Mouse (Mus musculus): ENCODE results near the gene Hist1h2ah. TPM values are rescaled to one million over a fixed set of nuclear protein-coding genes. Genes with fewer than 3 reads are reported as not detected.

Hist1h2ah gene
- polyA plus RNA-seq, 1 experiment from 2014 or later = not detected

GRCm38 (mm10) chr13:22001823-22002222 lies 33.5 kb downstream of the Hist1h2ah start:
- DNase-seq (ENCODE audit: low spot score) (no peak), ATAC-seq (ENCODE audit: low FRiP score, low TSS enrichment) (no peak)
- no peaks in the 10 kb centered on the region for H3K36me3 ChIP-seq (ENCODE audit: control insufficient read depth, insufficient read depth, low read length)
- no peak overlapping the region for H3K4me2 ChIP-seq (replicated peaks; ENCODE audit: low read depth)
- TF ChIP-seq CTCF (IDR thresholded peaks at IDR 0.05; ENCODE audit: low read depth) (no peak), EP300 (optimal IDR thresholded peaks at IDR 0.05) (no peak)
- no peak overlapping the region for H3K27ac ChIP-seq (replicated peaks)
- no peak overlapping the region for H3K4me3 ChIP-seq (ENCODE audit: low read depth, low read length)
- 0 out of 2 replicates have a peak, but pooled peaks cover 3% of the 10 kb centered on the region for H3K4me1 ChIP-seq (replicated peaks; ENCODE audit: control insufficient read depth, insufficient read depth)
- no peak overlapping the region for H3K9ac ChIP-seq (ENCODE audit: low read length)
- H3K27me3 ChIP-seq (ENCODE audit: control insufficient read depth, insufficient read depth, low read length) = peaks cover 14% of the 10 kb centered on the region; the same call in 1 of the 2 replicates
- H3K9me3 ChIP-seq (ENCODE audit: control insufficient read depth, low read length) = no peaks in the 10 kb centered on the region
- 19% methylated on average over 5 of the region's 5 CpGs for WGBS

- Histone ChIP-seq H3K36me3 (ENCODE audit: control insufficient read depth, insufficient read depth, low read length) (no peaks in the 10 kb centered on the region), H3K4me1 (replicated peaks; ENCODE audit: control insufficient read depth, insufficient read depth) (no peaks in the 10 kb centered on the region), H3K9me3 (ENCODE audit: control insufficient read depth, low read length) (no peaks in the 10 kb centered on the region), H3K27ac (replicated peaks) (no peak overlapping the region), H3K9ac (ENCODE audit: low read length) (no peak overlapping the region), H3K4me2 (replicated peaks; ENCODE audit: low read depth) (no peak overlapping the region), H3K27me3 (ENCODE audit: control insufficient read depth, insufficient read depth, low read length) (peaks cover 14% of the 10 kb centered on the region; the same call in 1 of the 2 replicates), H3K4me3 (ENCODE audit: low read depth, low read length) (no peak overlapping the region)
- no peak for TF ChIP-seq EP300 (optimal IDR thresholded peaks at IDR 0.05)
- no peak for TF ChIP-seq CTCF (IDR thresholded peaks at IDR 0.05; ENCODE audit: low read depth)
- WGBS = 65% methylated on average over 2 of the region's 2 CpGs
- DNase-seq (ENCODE audit: low spot score) = no peak
- no peak for ATAC-seq (ENCODE audit: low FRiP score, low TSS enrichment)
Measured at GRCm38 (mm10) chr13:22001346-22001745, 34.0 kb downstream of the Hist1h2ah start.

- Histone ChIP-seq H3K4me2 (replicated peaks; ENCODE audit: low read depth) (no peak overlapping the region), H3K9ac (ENCODE audit: low read length) (no peak overlapping the region), H3K27ac (replicated peaks) (no peak overlapping the region), H3K27me3 (ENCODE audit: control insufficient read depth, insufficient read depth, low read length) (peaks cover 13% of the 10 kb centered on the region; the same call in 1 of the 2 replicates), H3K4me1 (replicated peaks; ENCODE audit: control insufficient read depth, insufficient read depth) (no peaks in the 10 kb centered on the region), H3K36me3 (ENCODE audit: control insufficient read depth, insufficient read depth, low read length) (no peaks in the 10 kb centered on the region), H3K4me3 (ENCODE audit: low read depth, low read length) (no peak overlapping the region), H3K9me3 (ENCODE audit: control insufficient read depth, low read length) (no peaks in the 10 kb centered on the region)
- TF ChIP-seq EP300 (optimal IDR thresholded peaks at IDR 0.05) (no peak), CTCF (IDR thresholded peaks at IDR 0.05; ENCODE audit: low read depth) (no peak)
- WGBS = 40% methylated on average over 4 of the region's 4 CpGs
- DNase-seq (ENCODE audit: low spot score) (no peak), ATAC-seq (ENCODE audit: low FRiP score, low TSS enrichment) (no peak)
Measured at GRCm38 (mm10) chr13:21999147-21999546, 36.2 kb downstream of the Hist1h2ah start.

DNA sequence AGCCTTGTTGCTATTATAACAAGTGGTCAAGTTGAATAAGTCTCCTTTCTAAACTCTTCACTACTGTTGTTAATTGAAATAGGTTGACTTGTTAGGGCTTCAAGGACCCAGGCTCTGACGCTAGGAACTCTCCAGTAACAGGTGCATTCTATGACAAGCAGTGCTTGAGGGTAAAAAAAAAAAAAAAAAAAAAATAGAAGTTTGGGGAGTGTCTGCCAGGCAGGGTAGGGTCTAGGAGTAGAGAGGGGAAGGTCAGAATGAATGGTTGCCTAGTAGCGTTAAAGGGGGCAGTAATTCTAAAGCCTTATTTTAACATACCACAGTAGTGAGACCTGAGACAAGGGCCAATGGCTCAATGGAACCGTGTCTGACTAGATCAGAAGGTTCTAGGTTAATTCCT lies 37.0 kb downstream of the Hist1h2ah start:
- ATAC-seq (ENCODE audit: low FRiP score, low TSS enrichment) (no peak), DNase-seq (ENCODE audit: low spot score) (no peak)
- Histone ChIP-seq H3K4me3 (ENCODE audit: low read depth, low read length) (no peak overlapping the region), H3K4me2 (replicated peaks; ENCODE audit: low read depth) (no peak overlapping the region), H3K27ac (replicated peaks) (no peak overlapping the region), H3K27me3 (ENCODE audit: control insufficient read depth, insufficient read depth, low read length) (peaks cover 13% of the 10 kb centered on the region; the same call in 1 of the 2 replicates), H3K36me3 (ENCODE audit: control insufficient read depth, insufficient read depth, low read length) (no peaks in the 10 kb centered on the region), H3K9ac (ENCODE audit: low read length) (no peak overlapping the region), H3K9me3 (ENCODE audit: control insufficient read depth, low read length) (no peaks in the 10 kb centered on the region), H3K4me1 (replicated peaks; ENCODE audit: control insufficient read depth, insufficient read depth) (no peaks in the 10 kb centered on the region)
- no peak for TF ChIP-seq EP300 (optimal IDR thresholded peaks at IDR 0.05)
- TF ChIP-seq CTCF (IDR thresholded peaks at IDR 0.05; ENCODE audit: low read depth) = no peak
- WGBS = 31% methylated on average over 3 of the region's 3 CpGs

- DNase-seq (ENCODE audit: low spot score) (no peak), ATAC-seq (ENCODE audit: low FRiP score, low TSS enrichment) (no peak)
- WGBS = 7% methylated on average over 4 of the region's 4 CpGs
- Histone ChIP-seq H3K4me1 (replicated peaks; ENCODE audit: control insufficient read depth, insufficient read depth) (no peaks in the 10 kb centered on the region), H3K9ac (ENCODE audit: low read length) (no peak overlapping the region), H3K27ac (replicated peaks) (no peak overlapping the region), H3K9me3 (ENCODE audit: control insufficient read depth, low read length) (no peaks in the 10 kb centered on the region), H3K4me2 (replicated peaks; ENCODE audit: low read depth) (no peak overlapping the region), H3K4me3 (ENCODE audit: low read depth, low read length) (no peak overlapping the region), H3K36me3 (ENCODE audit: control insufficient read depth, insufficient read depth, low read length) (no peaks in the 10 kb centered on the region), H3K27me3 (ENCODE audit: control insufficient read depth, insufficient read depth, low read length) (peaks cover 16% of the 10 kb centered on the region; the same call in 1 of the 2 replicates)
- TF ChIP-seq CTCF (IDR thresholded peaks at IDR 0.05; ENCODE audit: low read depth) (no peak), EP300 (optimal IDR thresholded peaks at IDR 0.05) (no peak)
Measured at GRCm38 (mm10) chr13:21997821-21998220, 37.5 kb downstream of the Hist1h2ah start.

DNA sequence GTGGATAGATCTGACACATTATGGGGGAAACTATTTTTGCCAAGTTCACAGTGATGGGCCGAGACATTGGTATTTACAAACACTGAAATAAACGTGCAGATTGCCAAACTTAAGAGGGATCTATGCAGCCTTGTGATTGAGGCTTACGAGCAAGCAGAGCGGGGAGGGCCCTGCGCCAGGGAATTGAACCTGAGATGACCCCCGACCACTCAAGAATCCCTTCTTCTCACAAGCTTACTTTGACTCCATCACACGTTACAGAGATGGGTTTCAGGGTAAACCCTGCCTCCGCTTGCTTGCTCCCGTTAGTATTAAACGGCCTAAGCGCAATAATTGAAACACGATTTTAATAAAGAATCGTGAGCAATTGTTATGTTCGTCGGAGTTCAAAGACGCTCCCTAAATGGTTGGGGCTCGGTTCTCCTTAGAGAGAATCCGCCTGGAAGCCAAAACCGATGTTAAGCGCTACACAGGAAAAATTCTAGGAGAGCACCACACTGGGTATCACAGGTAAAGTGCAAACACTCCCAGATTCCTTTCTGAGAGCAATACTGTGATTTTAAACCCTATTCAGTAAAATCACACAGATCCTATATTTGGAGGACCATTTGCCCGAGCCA lies 38.1 kb downstream of the Hist1h2ah start:
- Histone ChIP-seq H3K27me3 (ENCODE audit: control insufficient read depth, insufficient read depth, low read length) (peaks cover 17% of the 10 kb centered on the region; the same call in 1 of the 2 replicates), H3K4me3 (ENCODE audit: low read depth, low read length) (0 out of 2 replicates have a peak overlapping the region, but pooled peaks have one; percentile 3), H3K9ac (ENCODE audit: low read length) (no peak overlapping the region), H3K27ac (replicated peaks) (no peak overlapping the region), H3K36me3 (ENCODE audit: control insufficient read depth, insufficient read depth, low read length) (no peaks in the 10 kb centered on the region), H3K4me2 (replicated peaks; ENCODE audit: low read depth) (no peak overlapping the region), H3K4me1 (replicated peaks; ENCODE audit: control insufficient read depth, insufficient read depth) (no peaks in the 10 kb centered on the region), H3K9me3 (ENCODE audit: control insufficient read depth, low read length) (no peaks in the 10 kb centered on the region)
- TF ChIP-seq EP300 (optimal IDR thresholded peaks at IDR 0.05) (no peak), CTCF (IDR thresholded peaks at IDR 0.05; ENCODE audit: low read depth) (no peak)
- WGBS = 5% methylated on average over 21 of the region's 21 CpGs
- DNase-seq (ENCODE audit: low spot score) (no peak), ATAC-seq (ENCODE audit: low FRiP score, low TSS enrichment) (no peak)
